Mouse (Mus musculus) embryonic facial prominence, embryonic 11.5 days (tissue): ENCODE measurements around the gene Rubcn. TPM values are rescaled to one million over a fixed set of nuclear protein-coding genes. Genes with fewer than 3 reads are reported as not detected.

Experiments
- ATAC-seq: fragments of 200-750 bp; cut with Nextera tagmentation; replicated peaks from 2 replicates; pipeline ENCODE4 v1.8.0; 2017; ENCODE audit warnings: low read depth; ENCODE audit not compliant: insufficient number of reproducible peaks, low FRiP score, low TSS enrichment
- DNase-seq: peaks from one replicate; pipeline ENCODE4 v3.0.0-alpha.2; 2015; ENCODE audit warnings: low spot score
- H3K27ac ChIP-seq: fragments of 300-500 bp; sonication (generic); replicated peaks from 2 replicates; pipeline ENCODE4 v1.5.1; 2014; ENCODE audit warnings: mild to moderate bottlenecking, low read depth, low read length, control low read depth
- H3K27me3 ChIP-seq: fragments of 300-500 bp; sonication (generic); 2 replicates; pipeline ENCODE4 v1.6.1; 2014; ENCODE audit warnings: mild to moderate bottlenecking, low read length, moderate library complexity, mixed read lengths; ENCODE audit not compliant: control insufficient read depth, insufficient read depth
- H3K36me3 ChIP-seq: fragments of 300-500 bp; sonication (generic); replicated peaks from 2 replicates; pipeline ENCODE4 v1.6.1; 2014; ENCODE audit warnings: low read depth, mild to moderate bottlenecking, low read length, moderate library complexity, mixed read lengths; ENCODE audit not compliant: control insufficient read depth, insufficient read depth
- H3K4me1 ChIP-seq: fragments of 300-500 bp; sonication (generic); 2 replicates; pipeline ENCODE4 v1.6.1; 2014; ENCODE audit warnings: low read length, mixed read lengths; ENCODE audit not compliant: control insufficient read depth, insufficient read depth
- H3K4me2 ChIP-seq: fragments of 300-500 bp; sonication (generic); 2 replicates; pipeline ENCODE4 v1.6.1; 2014; ENCODE audit warnings: low read depth, mild to moderate bottlenecking, control low read depth, low read length, moderate library complexity
- H3K4me3 ChIP-seq: fragments of 300-500 bp; sonication (generic); 2 replicates; pipeline ENCODE4 v1.5.1; 2014; ENCODE audit warnings: low read depth, low read length, control low read depth
- H3K9ac ChIP-seq: fragments of 300-500 bp; sonication (generic); replicated peaks from 2 replicates; pipeline ENCODE4 v1.6.1; 2014; ENCODE audit warnings: mild to moderate bottlenecking, control low read depth, low read length
- H3K9me3 ChIP-seq: fragments of 300-500 bp; sonication (generic); replicated peaks from 2 replicates; pipeline ENCODE4 v1.6.1; 2016; ENCODE audit warnings: mild to moderate bottlenecking, low read length, inconsistent platforms, mixed read lengths; ENCODE audit not compliant: control insufficient read depth
- WGBS: fragments of 180-500 bp; shearing (Covaris S2); extraction: QIAGEN DNeasy Blood & Tissue Kit; methylation state at CpG from one replicate; pipeline ENCODE4 v1.1.7; 2014; 5-methylcytosine and 5-hydroxymethylcytosine counted together
- polyA plus RNA-seq: library from polyadenylated mRNA; unstranded; fragments of >200 nt; fragmentation: Nextera tagmentation; extraction: Ambion mirVana; gene quantifications from 2 replicates; pipeline ENCODE4 v1.2.1, GENCODE M21; 2014

Rubcn gene
- polyA plus RNA-seq, 1 experiment from 2014 or later: 10.5 TPM

DNA sequence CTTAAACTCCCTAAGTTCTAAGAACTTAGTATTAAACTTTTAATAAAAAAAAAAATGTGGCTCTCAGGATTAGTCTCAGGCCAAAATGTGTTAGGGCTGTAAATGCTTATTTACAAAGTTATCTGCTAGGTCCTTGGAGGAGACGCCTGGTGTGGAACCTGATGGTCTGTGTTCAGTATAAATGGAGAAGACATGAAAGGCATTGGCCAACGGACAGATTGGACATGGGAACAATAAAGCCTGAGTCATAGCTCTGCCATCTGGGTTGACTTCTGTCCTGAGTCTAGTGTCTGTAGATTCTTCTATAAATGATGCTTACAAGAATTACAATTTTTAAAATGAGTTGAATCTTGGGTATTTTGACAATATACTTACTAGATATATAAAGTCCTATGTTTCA is 28.6 kb upstream of the Rubcn start:
- Histone ChIP-seq H3K4me2 (no peak overlapping the region), H3K27me3 (no peaks in the 10 kb centered on the region), H3K9me3 (no peaks in the 10 kb centered on the region), H3K9ac (no peak overlapping the region), H3K4me3 (no peak overlapping the region), H3K4me1 (no peaks in the 10 kb centered on the region), H3K36me3 (no peaks in the 10 kb centered on the region), H3K27ac (no peak overlapping the region)
- ATAC-seq (no peak), DNase-seq (no peak)
- 93% methylated on average over 2 of the region's 2 CpGs for WGBS

DNA sequence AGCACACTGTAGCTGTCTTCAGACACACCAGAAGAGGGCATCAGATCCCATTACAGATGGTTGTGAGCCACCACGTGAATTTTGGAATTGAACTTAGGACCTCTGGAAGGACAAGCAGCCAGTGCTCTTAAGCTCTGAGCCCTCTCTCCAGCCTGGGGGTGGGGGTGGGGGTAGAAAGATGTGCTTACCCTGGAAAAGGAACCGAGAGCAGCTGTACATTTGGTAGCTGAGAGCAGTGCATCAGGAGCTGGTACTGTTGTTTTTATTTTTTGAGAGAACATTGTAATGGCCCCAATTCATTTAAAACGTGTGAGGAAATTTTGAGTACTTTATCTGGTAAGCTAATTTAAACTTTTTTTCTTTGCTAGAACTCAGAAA is 24.5 kb upstream of the Rubcn start:
- no peak overlapping the region for H3K4me3 ChIP-seq
- no peak overlapping the region for H3K4me2 ChIP-seq
- H3K9ac ChIP-seq: no peak overlapping the region
- no peaks in the 10 kb centered on the region for H3K9me3 ChIP-seq
- ATAC-seq (no peak), DNase-seq (no peak)
- no peaks in the 10 kb centered on the region for H3K36me3 ChIP-seq
- no peaks in the 10 kb centered on the region for H3K27me3 ChIP-seq
- no peak overlapping the region for H3K27ac ChIP-seq
- 77% methylated on average over 3 of the region's 3 CpGs for WGBS
- H3K4me1 ChIP-seq: no peaks in the 10 kb centered on the region

DNA sequence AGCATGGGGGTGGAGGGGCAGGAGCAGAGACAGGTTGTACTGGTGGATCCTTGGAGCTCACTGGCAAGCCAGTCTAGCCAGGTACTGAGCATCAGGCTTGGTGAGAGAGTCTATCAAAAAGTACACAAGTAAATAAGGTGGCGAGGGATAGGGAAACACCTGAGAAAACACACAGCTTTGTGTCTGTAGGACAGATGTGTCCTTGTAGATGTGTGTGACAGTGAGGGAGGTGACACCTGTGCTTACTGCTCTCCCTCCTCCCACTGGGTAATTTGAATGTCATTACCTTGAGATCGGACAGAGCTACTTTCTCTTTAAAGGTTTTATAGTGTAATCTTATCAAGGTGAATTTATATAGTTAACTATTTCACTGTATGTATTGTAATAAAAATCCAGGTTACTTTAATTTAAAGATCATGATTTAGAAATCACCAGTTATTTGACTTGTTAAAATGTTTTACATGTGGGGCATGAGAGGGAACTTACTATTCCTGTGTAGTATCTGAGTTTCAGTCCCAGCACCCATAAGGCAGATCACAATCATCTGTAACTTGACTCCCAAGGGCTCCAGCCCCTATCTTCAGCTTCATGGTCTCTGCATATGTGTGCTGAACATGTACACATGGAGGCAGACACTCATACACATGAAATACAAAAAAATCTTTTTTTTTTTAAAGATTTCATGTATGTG is 23.9 kb upstream of the Rubcn start:
- no peak for ATAC-seq
- H3K9ac ChIP-seq: no peak overlapping the region
- H3K4me2 ChIP-seq: no peak overlapping the region
- WGBS: 89% methylated on average over 2 of the region's 2 CpGs
- no peaks in the 10 kb centered on the region for H3K4me1 ChIP-seq
- DNase-seq: no peak
- no peak overlapping the region for H3K4me3 ChIP-seq
- H3K27me3 ChIP-seq: no peaks in the 10 kb centered on the region
- H3K27ac ChIP-seq: no peak overlapping the region
- no peaks in the 10 kb centered on the region for H3K36me3 ChIP-seq
- H3K9me3 ChIP-seq: no peaks in the 10 kb centered on the region

DNA sequence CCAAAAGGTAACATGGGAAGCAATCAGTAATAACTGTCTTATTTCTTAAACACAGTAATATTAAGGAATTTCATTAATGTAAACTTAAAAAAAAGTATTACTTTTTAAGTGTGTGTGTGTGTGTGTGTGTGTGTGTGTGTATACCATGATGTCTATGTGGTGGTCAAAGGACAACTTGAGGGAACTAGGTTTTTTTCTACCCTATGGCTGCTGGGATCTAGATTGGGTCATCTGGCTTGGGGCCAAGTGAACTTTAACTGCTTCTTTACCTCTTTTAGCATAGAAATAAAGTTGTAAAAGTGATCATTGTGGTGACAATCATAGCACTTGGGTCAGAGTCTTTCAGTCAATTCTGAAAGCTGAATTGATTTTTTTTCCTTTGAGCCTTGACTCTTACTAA is 18.6 kb upstream of the Rubcn start:
- no peak overlapping the region for H3K27ac ChIP-seq

DNA sequence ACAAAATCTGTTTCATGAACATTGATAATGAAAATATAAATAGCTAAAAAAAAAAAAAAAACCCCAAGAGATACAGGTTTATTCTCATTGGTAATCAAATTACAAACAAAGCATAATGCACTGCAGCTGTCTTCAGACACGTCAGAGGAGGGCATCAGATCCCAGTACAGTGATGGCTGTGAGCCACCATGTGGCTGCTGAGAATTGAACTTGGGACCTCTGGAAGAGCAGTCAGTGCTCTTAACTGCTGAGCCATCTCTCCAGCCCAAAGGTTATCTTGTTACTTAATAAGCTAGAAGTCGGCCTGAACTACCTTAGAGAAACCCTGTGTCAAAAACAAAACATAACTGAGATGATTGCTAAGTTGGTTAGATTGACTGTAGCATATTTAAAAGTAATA is 12.3 kb upstream of the Rubcn start:
- no peak overlapping the region for H3K4me2 ChIP-seq
- no peaks in the 10 kb centered on the region for H3K4me1 ChIP-seq
- H3K4me3 ChIP-seq: no peak overlapping the region
- H3K27ac ChIP-seq: no peak overlapping the region
- no peak for ATAC-seq
- no peaks in the 10 kb centered on the region for H3K27me3 ChIP-seq
- H3K9me3 ChIP-seq: no peaks in the 10 kb centered on the region
- H3K36me3 ChIP-seq: no peaks in the 10 kb centered on the region; the same call in 1 of the 2 replicates
- 47% methylated on average over 2 of the region's 2 CpGs for WGBS
- no peak overlapping the region for H3K9ac ChIP-seq
- DNase-seq: no peak

More for the DNA sequence above, 18.6 kb upstream of the Rubcn start:
- no peak overlapping the region for H3K4me3 ChIP-seq
- H3K4me1 ChIP-seq: no peaks in the 10 kb centered on the region
- H3K9ac ChIP-seq: no peak overlapping the region
- ATAC-seq (no peak), DNase-seq (no peak)
- no peaks in the 10 kb centered on the region for H3K27me3 ChIP-seq
- H3K36me3 ChIP-seq: peaks cover 3% of the 10 kb centered on the region
- no peak overlapping the region for H3K4me2 ChIP-seq
- H3K9me3 ChIP-seq: no peaks in the 10 kb centered on the region

DNA sequence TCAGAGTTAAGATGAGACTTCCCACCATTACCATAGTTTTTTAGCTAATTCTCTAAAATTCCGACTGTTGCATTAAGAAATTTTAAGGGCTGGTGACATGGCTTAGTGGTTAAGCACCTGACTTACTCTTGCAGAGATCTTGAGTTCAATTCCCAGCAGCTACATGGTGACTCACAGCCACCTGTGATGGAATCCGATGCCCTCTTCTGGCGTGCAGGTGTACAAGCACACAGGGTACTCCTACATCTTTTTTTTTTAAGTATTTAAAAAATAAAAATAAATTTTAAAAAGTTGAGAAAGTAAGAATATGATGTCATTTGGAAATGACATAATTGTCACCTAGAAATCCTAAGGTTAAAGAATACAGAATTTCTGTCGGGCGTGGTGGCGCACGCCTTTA is 10.4 kb upstream of the Rubcn start:
- Histone ChIP-seq H3K36me3 (no peaks in the 10 kb centered on the region; the same call in 1 of the 2 replicates), H3K4me1 (no peaks in the 10 kb centered on the region), H3K9me3 (no peaks in the 10 kb centered on the region), H3K27ac (no peak overlapping the region), H3K4me3 (no peak overlapping the region), H3K27me3 (no peaks in the 10 kb centered on the region), H3K9ac (no peak overlapping the region), H3K4me2 (no peak overlapping the region)
- ATAC-seq: no peak
- peak; percentile 8 for DNase-seq
- WGBS: 87% methylated on average over 7 of the region's 7 CpGs

DNA sequence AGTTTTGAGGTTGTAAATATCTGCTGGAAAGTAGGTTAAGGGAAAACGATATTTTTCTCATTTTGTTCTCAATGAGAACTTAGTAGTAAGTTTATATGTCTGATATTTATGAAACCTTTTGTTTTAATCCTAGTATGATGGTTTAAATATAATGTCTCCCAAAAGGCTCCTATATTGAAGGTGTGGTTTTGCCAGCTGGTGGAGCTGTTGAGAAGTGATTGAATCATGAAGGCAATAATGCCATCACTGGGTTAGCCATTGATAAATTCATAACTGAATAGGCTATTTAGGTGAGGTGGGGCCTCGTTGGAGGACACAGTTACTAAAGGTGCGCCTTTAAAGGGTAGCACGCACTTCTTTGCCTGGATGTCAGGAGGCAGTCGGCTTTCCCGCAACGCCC is 4.0 kb upstream of the Rubcn start:
- 84% methylated on average over 7 of the region's 7 CpGs for WGBS
- no peaks in the 10 kb centered on the region for H3K36me3 ChIP-seq
- DNase-seq (no peak), ATAC-seq (no peak)
- H3K4me3 ChIP-seq: no peak overlapping the region
- H3K27me3 ChIP-seq: no peaks in the 10 kb centered on the region
- H3K4me2 ChIP-seq: no peak overlapping the region
- no peak overlapping the region for H3K9ac ChIP-seq
- H3K9me3 ChIP-seq: no peaks in the 10 kb centered on the region
- H3K27ac ChIP-seq: no peak overlapping the region
- peaks cover 3% of the 10 kb centered on the region; the same call in 1 of the 2 replicates for H3K4me1 ChIP-seq

DNA sequence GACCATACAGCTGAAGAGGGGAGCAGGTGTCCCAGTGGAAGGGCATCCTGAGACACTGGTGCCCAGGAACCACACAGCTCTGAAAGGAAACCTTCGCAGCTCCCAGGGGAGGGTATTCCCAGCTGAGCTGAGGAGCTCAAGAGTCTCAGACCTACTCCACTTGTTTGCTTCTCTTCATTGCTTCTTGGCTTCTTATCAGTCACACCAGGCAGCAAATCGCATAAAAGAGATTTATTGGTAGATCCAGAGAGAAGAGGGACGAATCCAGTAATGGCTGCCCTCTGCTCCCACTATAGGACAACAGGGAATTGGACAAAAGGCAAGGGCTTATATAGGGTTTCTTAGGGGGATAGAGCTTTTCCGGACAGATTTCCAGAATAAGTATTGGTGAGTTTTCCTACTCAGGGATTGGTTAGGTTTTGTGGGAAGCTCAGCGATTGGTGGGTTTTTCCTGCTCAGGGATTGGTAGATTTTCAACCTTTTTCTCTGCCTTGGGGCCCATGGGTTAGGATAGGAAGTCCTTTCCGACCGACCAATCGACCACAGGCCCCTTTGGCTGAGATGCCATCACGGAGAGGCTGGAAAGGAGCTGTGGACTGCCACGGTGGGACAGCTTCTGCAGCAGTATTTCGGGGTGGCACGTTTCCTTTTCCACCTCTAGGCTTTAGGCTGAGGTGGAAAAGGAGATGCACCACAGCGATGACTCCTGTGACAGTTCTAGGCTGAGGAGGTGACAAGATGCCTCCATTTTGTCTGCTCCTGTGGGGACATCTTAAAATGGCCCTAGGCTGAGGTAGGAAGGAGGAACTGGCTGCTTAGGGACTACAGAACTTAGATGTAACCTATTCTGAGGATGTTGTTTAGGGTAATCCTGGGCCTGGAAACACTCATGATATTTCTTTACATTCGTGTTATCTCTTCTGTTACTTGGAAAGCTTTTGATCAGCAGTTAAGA is 1.7 kb upstream of the Rubcn start:
- Histone ChIP-seq H3K9ac (no peak overlapping the region), H3K36me3 (no peaks in the 10 kb centered on the region), H3K4me2 (peak overlapping the region; percentile 79), H3K27me3 (no peaks in the 10 kb centered on the region), H3K9me3 (no peaks in the 10 kb centered on the region), H3K27ac (no peak overlapping the region), H3K4me1 (peaks cover 3% of the 10 kb centered on the region; the same call in 1 of the 2 replicates), H3K4me3 (peak overlapping the region; percentile 69; the same call in 1 of the 2 replicates)
- WGBS: 86% methylated on average over 14 of the region's 14 CpGs
- ATAC-seq (no peak), DNase-seq (no peak)
